Mouse (Mus musculus): ENCODE measurements around the gene Tmem219.
A peak's percentile ranks its signal among the peaks of the same experiment; 100 is the strongest.

The Tmem219 gene

GRCm38 (mm10) chr7:126922624-126923060 lies at the start of gene Tmem219:
Gene Tmem219 (minus strand): TSS chr7:126922917.
- DNase-seq = no peak

GRCm38 (mm10) chr7:126967361-126967760 lies 44.6 kb upstream of the Tmem219 start:
- no peak for DNase-seq

- DNase-seq = no peak
Measured at GRCm38 (mm10) chr7:126965568-126965967, 42.9 kb upstream of the Tmem219 start.

- peak; percentile 58 for DNase-seq
Measured at GRCm38 (mm10) chr7:126963548-126964286, 41.0 kb upstream of the Tmem219 start.

GRCm38 (mm10) chr7:126961965-126962364 lies 39.2 kb upstream of the Tmem219 start:
- no peak for DNase-seq

- DNase-seq = no peak
Measured at GRCm38 (mm10) chr7:126961095-126961494, 38.4 kb upstream of the Tmem219 start.

- DNase-seq = no peak
Measured at GRCm38 (mm10) chr7:126959780-126960179, 37.1 kb upstream of the Tmem219 start.

DNA sequence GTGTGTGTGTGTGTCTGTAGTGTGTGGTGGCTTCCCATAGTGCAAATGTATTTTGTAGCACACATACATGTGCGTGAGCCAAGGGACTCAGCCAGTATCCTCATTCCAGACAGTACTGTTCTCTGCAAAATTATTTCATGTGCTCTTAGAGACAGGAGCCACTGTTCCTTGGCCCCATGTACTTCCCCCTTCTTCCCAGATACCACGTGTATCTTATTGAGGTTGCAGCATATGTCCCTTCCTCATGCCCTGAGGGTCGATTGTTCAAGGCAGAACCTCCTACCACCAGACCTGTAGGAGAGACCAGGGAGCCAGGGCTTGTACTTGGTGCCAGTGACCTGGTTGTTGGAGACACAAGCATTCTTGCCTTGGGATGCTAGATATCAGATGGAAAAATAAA lies 32.4 kb upstream of the Tmem219 start:
- DNase-seq = no peak

- peak; percentile 19 for DNase-seq
Measured at GRCm38 (mm10) chr7:126952646-126953045, 29.9 kb upstream of the Tmem219 start.

DNA sequence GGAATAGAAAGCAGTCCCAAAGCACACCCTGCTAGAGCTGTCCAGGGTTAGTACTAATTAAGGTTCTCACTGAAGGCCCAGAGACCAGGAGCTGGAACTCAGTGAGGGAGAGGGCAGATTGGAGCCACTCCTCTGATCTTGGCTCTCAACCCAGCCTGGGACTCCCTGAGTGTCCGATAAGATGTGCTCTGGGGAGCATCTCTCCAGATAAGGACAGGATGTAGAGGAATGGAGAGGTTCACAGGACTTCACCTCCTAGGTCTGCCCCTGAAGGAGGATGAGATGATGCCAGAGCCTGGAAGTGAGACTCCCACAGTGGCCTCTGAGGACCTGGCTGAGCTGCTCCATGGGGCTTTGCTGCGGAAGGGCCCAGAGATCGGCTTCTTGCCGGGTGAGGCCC lies 29.0 kb upstream of the Tmem219 start:
- DNase-seq = no peak

GRCm38 (mm10) chr7:126950647-126951615 lies 28.2 kb upstream of the Tmem219 start:
- DNase-seq = no peak

- DNase-seq = peak; percentile 96
Measured at GRCm38 (mm10) chr7:126949793-126950646, 27.3 kb upstream of the Tmem219 start, which contains the start of gene Sez6l2. Gene Sez6l2 (plus strand): TSS chr7:126950563.

- DNase-seq = no peak
Measured at GRCm38 (mm10) chr7:126949403-126949792, 26.7 kb upstream of the Tmem219 start, which contains the start of gene Asphd1. Gene Asphd1 (minus strand): TSS chr7:126949582.

- DNase-seq = no peak
Measured at GRCm38 (mm10) chr7:126948626-126949025, 25.9 kb upstream of the Tmem219 start.

DNA sequence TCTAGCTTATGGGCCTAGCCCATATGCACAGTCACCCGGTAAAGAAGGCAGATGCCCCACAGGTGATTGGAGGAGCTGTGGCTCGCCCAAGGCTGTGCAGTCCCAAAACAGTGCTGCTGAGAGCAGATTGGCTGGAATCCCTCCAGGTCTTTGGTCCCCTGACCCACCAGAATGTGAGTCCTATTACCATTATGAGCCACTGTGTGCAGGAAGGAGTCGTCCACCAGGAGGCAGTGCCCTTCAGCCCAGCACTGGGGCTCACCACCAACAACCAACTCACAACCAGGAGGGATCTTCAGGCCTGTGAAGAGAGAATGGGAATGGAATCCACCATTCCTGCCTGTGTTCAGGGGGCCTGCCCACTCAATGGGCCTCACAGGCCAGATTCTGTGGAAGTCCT lies 23.8 kb upstream of the Tmem219 start:
- DNase-seq = peak; percentile 58

DNA sequence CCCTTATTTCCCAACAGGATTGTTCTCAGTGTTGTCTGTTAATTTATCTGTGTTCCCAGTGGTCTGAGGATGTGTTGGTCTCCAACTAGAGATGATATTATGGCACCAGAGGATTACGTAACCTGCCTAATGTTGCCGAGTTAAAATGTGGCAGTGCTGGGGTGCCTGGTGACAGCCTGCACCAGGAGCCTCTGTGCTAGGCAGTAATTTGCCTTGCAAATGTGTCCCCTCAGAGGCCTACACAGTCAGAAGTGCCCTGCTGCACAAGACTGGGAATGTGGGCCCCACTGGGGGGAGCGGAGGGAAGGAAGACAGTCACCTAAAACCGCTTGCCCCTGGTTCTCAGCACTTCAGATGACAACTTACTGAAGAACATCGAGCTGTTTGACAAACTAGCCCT lies 19.1 kb upstream of the Tmem219 start:
- DNase-seq = no peak

DNA sequence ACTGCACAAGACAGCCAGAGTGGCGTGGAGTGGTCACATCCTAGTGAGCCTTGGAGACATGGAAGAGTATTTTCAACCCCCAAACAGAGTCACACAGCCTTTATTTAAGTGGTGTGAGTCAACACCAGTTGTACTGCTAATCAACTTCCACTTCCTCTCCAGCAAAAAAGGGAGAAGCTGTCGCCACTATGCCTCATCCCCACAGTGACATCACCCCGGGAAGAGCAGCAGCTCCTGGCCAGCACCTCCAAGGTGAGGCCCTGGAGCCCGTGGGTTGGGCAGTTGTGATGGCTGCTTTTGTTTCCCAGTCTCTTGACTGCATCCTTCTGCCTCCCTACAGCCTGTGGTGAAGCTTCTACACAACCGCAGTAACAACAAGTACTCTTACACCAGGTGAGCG lies 18.5 kb upstream of the Tmem219 start:
- no peak for DNase-seq

DNA sequence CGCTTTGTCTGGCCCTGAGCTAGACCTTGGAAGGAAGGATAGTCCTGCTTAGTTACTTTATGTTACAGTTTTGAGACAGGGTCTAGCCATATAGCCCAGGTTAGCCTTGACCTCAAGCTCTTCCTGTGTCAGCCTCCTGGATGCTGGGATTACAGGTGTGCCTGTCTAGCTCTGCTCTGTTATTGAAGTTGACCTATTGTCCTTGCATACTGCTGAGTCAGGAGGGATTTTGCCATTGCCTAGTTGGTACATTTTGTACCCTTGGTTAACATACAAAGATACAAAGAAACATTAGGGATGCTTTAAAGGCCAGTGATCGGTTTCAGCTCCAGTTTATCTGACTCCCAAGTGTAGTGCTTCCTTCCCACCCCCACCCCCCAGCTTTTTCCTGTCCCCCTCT lies 9.9 kb upstream of the Tmem219 start:
- DNase-seq = no peak

DNA sequence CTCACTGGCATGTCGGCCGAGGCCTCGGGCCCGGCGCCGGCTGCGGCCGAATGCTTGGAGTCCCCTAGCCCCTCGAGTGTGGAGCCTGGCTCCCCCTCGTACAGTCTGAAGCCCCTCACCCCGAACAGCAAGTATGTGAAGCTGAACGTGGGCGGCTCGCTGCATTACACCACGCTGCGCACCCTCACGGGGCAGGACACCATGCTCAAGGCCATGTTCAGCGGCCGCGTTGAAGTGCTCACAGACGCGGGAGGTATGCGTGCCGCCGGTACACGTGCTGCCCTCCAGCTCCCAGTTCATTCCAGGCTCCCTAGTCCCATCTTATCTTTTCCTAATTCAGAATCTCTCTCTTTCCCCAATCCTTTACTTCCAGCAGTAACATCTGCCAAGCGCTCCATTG lies 6.3 kb upstream of the Tmem219 start:
- no peak for DNase-seq

GRCm38 (mm10) chr7:126928384-126929037 lies 5.8 kb upstream of the Tmem219 start, which contains the start of gene Kctd13:
Gene Kctd13 (plus strand): TSS chr7:126928879.
- DNase-seq = peak; percentile 96

GRCm38 (mm10) chr7:126926299-126926698 lies 3.6 kb upstream of the Tmem219 start:
- DNase-seq = no peak

DNA sequence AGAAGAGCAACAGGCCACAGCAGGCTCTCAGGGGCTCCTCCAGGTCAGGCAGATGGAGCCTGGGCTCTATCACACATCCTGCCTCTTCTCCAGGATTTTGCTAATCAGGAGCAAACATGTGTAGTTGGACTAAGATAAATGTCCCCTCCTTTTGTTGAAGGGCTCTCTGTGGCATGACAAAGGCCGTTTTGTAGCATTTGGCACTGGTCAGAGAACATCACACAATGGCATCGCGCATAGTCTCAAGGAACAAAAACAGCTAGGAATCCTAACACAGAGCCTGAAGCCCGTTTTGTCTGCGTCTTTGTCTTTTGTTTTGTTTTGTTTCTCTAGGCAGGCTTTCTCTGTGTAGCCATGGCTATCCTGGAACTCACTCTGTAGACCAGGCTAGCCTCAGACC lies 1.3 kb upstream of the Tmem219 start:
- no peak for DNase-seq
